21 mouse cellular contexts compared by ENCODE assay signal in genomic region chr12:16012081-16012480, GRCm38 (mm10).
DNase-seq lines count a peak whose midpoint lies in the region; ATAC-seq and TF ChIP-seq lines count a peak whose summit lies in the region.
"Had no signal": no experiment of that assay in that cellular context is flagged by ENCODE, and none has a peak within 500 bp of the region (broad histone marks: within the 10 kb centered on the region; RNA-seq: fewer than 3 reads in every experiment).

No protein-coding gene starts in this region.

- no peak overlapping the region for H3K4me2 ChIP-seq in liver, embryonic 11.5 days
- no peak overlapping the region for H3K4me2 ChIP-seq in liver, postnatal 0 days (ENCODE audit: low read depth, low read length)
- H3K4me2 ChIP-seq in embryonic facial prominence, embryonic 11.5 days (ENCODE audit: low read depth, low read length): no peak overlapping the region
- H3K4me2 ChIP-seq in stomach, postnatal 0 days (replicated peaks; ENCODE audit: low read depth): no peak overlapping the region
- H3K4me2 ChIP-seq: stomach, embryonic 15.5 days had no signal

- 74% methylated on average over 4 of the region's 4 CpGs for WGBS in liver, embryonic 11.5 days
- WGBS in liver, postnatal 0 days (ENCODE audit: insufficient replicate concordance): 63% methylated on average over 4 of the region's 4 CpGs
- WGBS in embryonic facial prominence, embryonic 11.5 days: 67% methylated on average over 4 of the region's 4 CpGs
- WGBS in stomach, postnatal 0 days: 63% methylated on average over 4 of the region's 4 CpGs

- ATAC-seq in liver, embryonic 11.5 days (replicated peaks; ENCODE audit: low FRiP score): 0 out of 2 replicates have a peak, but pooled peaks have one; percentile 20
- no peak for ATAC-seq in liver, postnatal 0 days
- ATAC-seq in embryonic facial prominence, embryonic 11.5 days (replicated peaks; ENCODE audit: insufficient number of reproducible peaks, low FRiP score, low TSS enrichment, low read depth): 0 out of 2 replicates have a peak, but pooled peaks have one; percentile 39
- peak; percentile 21; the same call in 1 of the 2 replicates for ATAC-seq in stomach, postnatal 0 days (ENCODE audit: low FRiP score, low TSS enrichment)
- ATAC-seq: midbrain, embryonic 16.5 days had no signal

- no peak for TF ChIP-seq EP300 in liver, postnatal 0 days (IDR thresholded peaks at IDR 0.05; ENCODE audit: low read depth)
- no peak for TF ChIP-seq EP300 in stomach, postnatal 0 days (optimal IDR thresholded peaks at IDR 0.05)

- H3K27ac ChIP-seq in liver, embryonic 11.5 days (ENCODE audit: low read depth, low read length): no peak overlapping the region
- no peak overlapping the region for H3K27ac ChIP-seq in liver, postnatal 0 days (ENCODE audit: low read depth)
- no peak overlapping the region for H3K27ac ChIP-seq in embryonic facial prominence, embryonic 11.5 days (replicated peaks; ENCODE audit: low read depth, low read length)
- H3K27ac ChIP-seq in stomach, postnatal 0 days (replicated peaks): no peak overlapping the region
- H3K27ac ChIP-seq: left cerebral cortex, adult 2 months; stomach, embryonic 15.5 days had no signal

- H3K27me3 ChIP-seq in liver, embryonic 11.5 days (replicated peaks; ENCODE audit: control insufficient read depth, insufficient read depth, low read length): no peaks in the 10 kb centered on the region
- no peaks in the 10 kb centered on the region for H3K27me3 ChIP-seq in liver, postnatal 0 days (ENCODE audit: insufficient read depth, low read length)
- H3K27me3 ChIP-seq in embryonic facial prominence, embryonic 11.5 days (ENCODE audit: control insufficient read depth, insufficient read depth, low read length): no peaks in the 10 kb centered on the region
- no peaks in the 10 kb centered on the region for H3K27me3 ChIP-seq in stomach, postnatal 0 days (ENCODE audit: control insufficient read depth, insufficient read depth, low read length)
- H3K27me3 ChIP-seq: CH12.LX; stomach, embryonic 15.5 days had no signal

- peaks cover 10% of the 10 kb centered on the region for H3K4me1 ChIP-seq in liver, embryonic 11.5 days (replicated peaks; ENCODE audit: control insufficient read depth, insufficient read depth, low read length)
- H3K4me1 ChIP-seq in liver, postnatal 0 days (ENCODE audit: insufficient read depth): peaks cover 12% of the 10 kb centered on the region
- H3K4me1 ChIP-seq in embryonic facial prominence, embryonic 11.5 days (ENCODE audit: control insufficient read depth, insufficient read depth, low read length): no peaks in the 10 kb centered on the region
- H3K4me1 ChIP-seq in stomach, postnatal 0 days (replicated peaks; ENCODE audit: control insufficient read depth, insufficient read depth): no peaks in the 10 kb centered on the region

- H3K9ac ChIP-seq in liver, embryonic 11.5 days (ENCODE audit: low read depth, low read length): no peak overlapping the region
- H3K9ac ChIP-seq in liver, postnatal 0 days (replicated peaks): no peak overlapping the region
- H3K9ac ChIP-seq in embryonic facial prominence, embryonic 11.5 days (replicated peaks; ENCODE audit: low read length): no peak overlapping the region
- no peak overlapping the region for H3K9ac ChIP-seq in stomach, postnatal 0 days (ENCODE audit: low read length)
- H3K9ac ChIP-seq: stomach, embryonic 15.5 days had no signal

- no peak for TF ChIP-seq CTCF in liver, postnatal 0 days (IDR thresholded peaks at IDR 0.05; ENCODE audit: low read depth)
- no peak for TF ChIP-seq CTCF in stomach, postnatal 0 days (IDR thresholded peaks at IDR 0.05; ENCODE audit: low read depth)

- intact Hi-C loops in heart, postnatal 25 days (cut with DNase I): loop anchor here (10.0 kb wide), 3 partner anchors 143 to 407 kb away; partner anchors contain the start of gene Trib2

- no peaks in the 10 kb centered on the region for H3K36me3 ChIP-seq in liver, embryonic 11.5 days (ENCODE audit: control insufficient read depth, insufficient read depth, low read length)
- H3K36me3 ChIP-seq in liver, postnatal 0 days (replicated peaks; ENCODE audit: insufficient read depth, low read length): no peaks in the 10 kb centered on the region
- no peaks in the 10 kb centered on the region for H3K36me3 ChIP-seq in embryonic facial prominence, embryonic 11.5 days (replicated peaks; ENCODE audit: control insufficient read depth, insufficient read depth, low read depth, low read length)
- H3K36me3 ChIP-seq in stomach, postnatal 0 days (ENCODE audit: control insufficient read depth, insufficient read depth, low read length): no peaks in the 10 kb centered on the region
- H3K36me3 ChIP-seq: forebrain, embryonic 10.5 days; stomach, embryonic 15.5 days had no signal

- H3K9me3 ChIP-seq in liver, embryonic 11.5 days (ENCODE audit: control insufficient read depth, low read length): no peaks in the 10 kb centered on the region
- H3K9me3 ChIP-seq in liver, postnatal 0 days (ENCODE audit: low read length): no peaks in the 10 kb centered on the region
- H3K9me3 ChIP-seq in embryonic facial prominence, embryonic 11.5 days (replicated peaks; ENCODE audit: control insufficient read depth, low read length): no peaks in the 10 kb centered on the region
- no peaks in the 10 kb centered on the region for H3K9me3 ChIP-seq in stomach, postnatal 0 days (ENCODE audit: control insufficient read depth, low read length)
- H3K9me3 ChIP-seq: forebrain, embryonic 10.5 days; megakaryocyte, embryonic 14.5 days; stomach, embryonic 15.5 days had no signal

- H3K4me3 ChIP-seq in liver, embryonic 11.5 days (ENCODE audit: low read depth, low read length): no peak overlapping the region
- no peak overlapping the region for H3K4me3 ChIP-seq in liver, postnatal 0 days (ENCODE audit: low read depth, low read length)
- no peak overlapping the region for H3K4me3 ChIP-seq in embryonic facial prominence, embryonic 11.5 days (ENCODE audit: low read depth, low read length)
- no peak overlapping the region for H3K4me3 ChIP-seq in stomach, postnatal 0 days (ENCODE audit: low read depth, low read length)
- H3K4me3 ChIP-seq: forebrain, embryonic 10.5 days; left cerebral cortex, adult 2 months; megakaryocyte, embryonic 14.5 days; stomach, embryonic 15.5 days had no signal

- peak; percentile 82 for DNase-seq in heart, adult 11 months
- no peak for DNase-seq in heart, postnatal 25 days (ENCODE audit: low spot score)
- DNase-seq in liver, embryonic 11.5 days (ENCODE audit: low spot score): no peak
- no peak for DNase-seq in liver, postnatal 0 days
- no peak for DNase-seq in embryonic facial prominence, embryonic 11.5 days (ENCODE audit: low spot score)
- DNase-seq in stomach, postnatal 0 days (ENCODE audit: low spot score): no peak
- DNase-seq in layer of hippocampus, adult 18-20 months (ENCODE audit: low spot score in 2 of 2): no peak
- DNase-seq in lung, postnatal 14 days: no peak
- DNase-seq: adrenal gland, adult 2 months; cerebellum, adult 9-10 months; kidney, postnatal 25 days; left cerebral cortex, postnatal 4 days; liver; lung, adult 18-20 months; thymus, adult 2 months had no signal
